Mouse (Mus musculus) activated CD4-positive, CD25-positive, alpha-beta regulatory T cell, adult 9 weeks (primary cell): ENCODE results near the gene Coro2a. TPM values are rescaled to one million over a fixed set of nuclear protein-coding genes. Genes with fewer than 3 reads are reported as not detected.

Source experiments
- polyA plus RNA-seq: library from polyadenylated mRNA; unstranded; fragments of 100-300 nt; shearing (Covaris generic); gene quantifications from one replicate; pipeline ENCODE4 v1.2.1, GENCODE M21; 2017

Coro2a gene
- 112 TPM for polyA plus RNA-seq

GRCm38 (mm10) chr4:46601844-46602423, at the start of gene Coro2a:
Coro2a (minus strand) TSS chr4:46602202.

GRCm38 (mm10) chr4:46650086-46650753, 48.2 kb upstream of the Coro2a start, which contains the start of gene Tbc1d2:
Tbc1d2 (minus strand) TSS chr4:46650209.

GRCm38 (mm10) chr4:46535840-46536361, 66.1 kb downstream of the Coro2a start, which contains the start of gene Trim14:
Trim14 (minus strand) TSS chr4:46536141.

GRCm38 (mm10) chr4:46489028-46489925, 112.7 kb downstream of the Coro2a start, which contains the start of gene Nans:
Nans (plus strand) TSS chr4:46489248.

Other genes with a start within 250 kb of the Coro2a start
- gene Trmo, start 212.8 kb downstream of the Coro2a start, polyA plus RNA-seq, result 23.5 TPM
- gene Hemgn, start 188.7 kb downstream of the Coro2a start, polyA plus RNA-seq, result 1.6 TPM
- gene Anp32b, start 151.3 kb downstream of the Coro2a start, polyA plus RNA-seq, result 43.0 TPM
- gene Nans, start 113.0 kb downstream of the Coro2a start, polyA plus RNA-seq, result 93.9 TPM
- gene Trim14, start 66.1 kb downstream of the Coro2a start, polyA plus RNA-seq, result 51.9 TPM
- 1.6 TPM for gene Tbc1d2, start 48.0 kb upstream of the Coro2a start, polyA plus RNA-seq